Mouse (Mus musculus) ovary, postnatal 14 days (tissue): Measurements from ENCODE around the gene Abi3.
"Not testable (repeated sequence)": the region's sequence is repeated elsewhere in the genome, so short reads cannot be mapped to it uniquely, and the experiment has no call there.

Experiments used
- DNase-seq: peaks from one replicate; pipeline ENCODE4 v3.0.0; 2022; ENCODE audit warnings: low spot score

The Abi3 gene

GRCm38 (mm10) chr11:95842074-95842681 lies at the start of gene Abi3:
Abi3 (minus strand) TSS chr11:95842476.
- DNase-seq = no peak

GRCm38 (mm10) chr11:95890462-95891051 lies 48.3 kb upstream of the Abi3 start:
- DNase-seq = no peak

GRCm38 (mm10) chr11:95879861-95880260 lies 37.6 kb upstream of the Abi3 start:
- DNase-seq = not testable (repeated sequence)

- DNase-seq = peak; percentile 58
Observed at GRCm38 (mm10) chr11:95876296-95876695, 34.0 kb upstream of the Abi3 start.

GRCm38 (mm10) chr11:95875804-95876203 lies 33.5 kb upstream of the Abi3 start:
- DNase-seq = no peak

- no peak for DNase-seq
Observed at GRCm38 (mm10) chr11:95869918-95870470, 27.7 kb upstream of the Abi3 start.

- DNase-seq = no peak
Observed at GRCm38 (mm10) chr11:95869442-95869841, 27.2 kb upstream of the Abi3 start.

- DNase-seq = no peak
Observed at GRCm38 (mm10) chr11:95861397-95861796, 19.1 kb upstream of the Abi3 start.

- DNase-seq = no peak
Observed at GRCm38 (mm10) chr11:95860071-95860490, 17.8 kb upstream of the Abi3 start.

- DNase-seq = peak; percentile 66
Observed at GRCm38 (mm10) chr11:95859468-95859855, 17.2 kb upstream of the Abi3 start.

GRCm38 (mm10) chr11:95858528-95859467 lies 16.5 kb upstream of the Abi3 start:
- peak; percentile 99 for DNase-seq

GRCm38 (mm10) chr11:95857716-95858527 lies 15.6 kb upstream of the Abi3 start:
- DNase-seq = no peak

- DNase-seq = no peak
Observed at GRCm38 (mm10) chr11:95857306-95857705, 15.0 kb upstream of the Abi3 start.

- peak; percentile 44 for DNase-seq
Observed at GRCm38 (mm10) chr11:95853684-95854083, 11.4 kb upstream of the Abi3 start.

GRCm38 (mm10) chr11:95850898-95851297 lies 8.6 kb upstream of the Abi3 start:
- no peak for DNase-seq

GRCm38 (mm10) chr11:95844935-95845334 lies 2.7 kb upstream of the Abi3 start:
- no peak for DNase-seq

GRCm38 (mm10) chr11:95843421-95843950 lies 1.2 kb upstream of the Abi3 start:
- DNase-seq = no peak

GRCm38 (mm10) chr11:95842953-95843352 lies 677 bp upstream of the Abi3 start:
- DNase-seq = no peak

GRCm38 (mm10) chr11:95841498-95841830 lies 812 bp downstream of the Abi3 start:
- DNase-seq = no peak

GRCm38 (mm10) chr11:95840694-95841497 lies 1.4 kb downstream of the Abi3 start:
- DNase-seq = no peak
